Mouse (Mus musculus) hindbrain, embryonic 11.5 days (tissue): Measurements from ENCODE around the gene Polm. TPM values are rescaled to one million over a fixed set of nuclear protein-coding genes. Genes with fewer than 3 reads are reported as not detected.

ENCODE experiments used
- ATAC-seq: fragments of 200-750 bp; cut with Nextera tagmentation; 2 replicates; pipeline ENCODE4 v1.8.0; 2017; ENCODE audit warnings: mild to moderate bottlenecking, moderate TSS enrichment, moderate library complexity; ENCODE audit not compliant: low FRiP score
- DNase-seq: peaks from one replicate; pipeline ENCODE4 v3.0.0-alpha.2; 2015; ENCODE audit warnings: low spot score
- H3K27ac ChIP-seq: fragments of 300-500 bp; sonication (generic); 2 replicates; pipeline ENCODE4 v1.5.1; 2014; ENCODE audit warnings: mild to moderate bottlenecking, low read depth, low read length
- H3K27me3 ChIP-seq: fragments of 300-500 bp; sonication (generic); 2 replicates; pipeline ENCODE4 v1.6.1; 2014; ENCODE audit warnings: mild to moderate bottlenecking, low read length, moderate library complexity, mixed read lengths; ENCODE audit not compliant: control insufficient read depth, insufficient read depth
- H3K36me3 ChIP-seq: fragments of 300-500 bp; sonication (generic); 2 replicates; pipeline ENCODE4 v1.6.1; 2014; ENCODE audit warnings: mild to moderate bottlenecking, low read length, moderate library complexity, mixed read lengths; ENCODE audit not compliant: control insufficient read depth, insufficient read depth
- H3K4me1 ChIP-seq: fragments of 300-500 bp; sonication (generic); replicated peaks from 2 replicates; pipeline ENCODE4 v1.6.1; 2014; ENCODE audit warnings: low read length, mixed read lengths; ENCODE audit not compliant: control insufficient read depth, insufficient read depth
- H3K4me2 ChIP-seq: fragments of 300-500 bp; sonication (generic); replicated peaks from 2 replicates; pipeline ENCODE4 v1.6.1; 2014; ENCODE audit warnings: mild to moderate bottlenecking, low read depth, low read length
- H3K4me3 ChIP-seq: fragments of 300-500 bp; sonication (generic); 2 replicates; pipeline ENCODE4 v1.5.1; 2014; ENCODE audit warnings: low read depth, low read length
- H3K9ac ChIP-seq: fragments of 300-500 bp; sonication (generic); 2 replicates; pipeline ENCODE4 v1.6.1; 2014; ENCODE audit warnings: low read depth, low read length
- H3K9me3 ChIP-seq: fragments of 300-500 bp; sonication (generic); 2 replicates; pipeline ENCODE4 v1.6.1; 2016; ENCODE audit warnings: low read length; ENCODE audit not compliant: control insufficient read depth
- WGBS: fragments of 180-500 bp; shearing (Covaris S2); extraction: QIAGEN DNeasy Blood & Tissue Kit; methylation state at CpG from one replicate; pipeline ENCODE4 v1.1.7; 2014; 5-methylcytosine and 5-hydroxymethylcytosine counted together
- polyA plus RNA-seq: library from polyadenylated mRNA; unstranded; fragments of >200 nt; fragmentation: Nextera tagmentation; extraction: Ambion mirVana; gene quantifications from 2 replicates; pipeline ENCODE4 v1.2.1, GENCODE M21; 2014

Polm gene
- polyA plus RNA-seq, 1 experiment from 2014 or later, result 5.6 TPM

DNA sequence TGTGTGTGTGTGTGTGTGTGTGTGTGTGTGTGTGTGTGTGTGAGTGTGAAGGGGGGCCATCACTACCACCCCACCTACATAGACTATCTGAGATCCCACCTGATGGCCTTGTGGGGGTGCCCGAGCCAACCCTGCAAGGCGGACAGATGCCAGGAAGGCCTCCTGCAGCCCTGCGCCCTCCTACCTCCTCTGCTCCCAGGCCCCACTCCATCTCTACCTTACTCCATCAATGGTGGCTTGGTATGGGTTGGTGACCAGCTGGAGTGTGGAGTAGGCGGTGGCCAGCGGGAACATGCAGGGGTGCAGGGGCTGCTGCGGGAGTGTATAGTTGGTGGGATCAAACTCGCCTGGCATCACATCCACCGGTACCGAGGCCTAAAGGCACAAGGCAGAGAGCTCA is 35.4 kb upstream of the Polm start:
- DNase-seq (no peak), ATAC-seq (no peak)
- Histone ChIP-seq H3K4me3 (no peak overlapping the region), H3K4me2 (no peak overlapping the region), H3K36me3 (no peaks in the 10 kb centered on the region; the same call in 1 of the 2 replicates), H3K9me3 (no peaks in the 10 kb centered on the region), H3K4me1 (peaks cover 6% of the 10 kb centered on the region; the same call in 1 of the 2 replicates), H3K9ac (no peak overlapping the region), H3K27me3 (no peaks in the 10 kb centered on the region), H3K27ac (no peak overlapping the region)
- 91% methylated on average over 7 of the region's 9 CpGs for WGBS

DNA sequence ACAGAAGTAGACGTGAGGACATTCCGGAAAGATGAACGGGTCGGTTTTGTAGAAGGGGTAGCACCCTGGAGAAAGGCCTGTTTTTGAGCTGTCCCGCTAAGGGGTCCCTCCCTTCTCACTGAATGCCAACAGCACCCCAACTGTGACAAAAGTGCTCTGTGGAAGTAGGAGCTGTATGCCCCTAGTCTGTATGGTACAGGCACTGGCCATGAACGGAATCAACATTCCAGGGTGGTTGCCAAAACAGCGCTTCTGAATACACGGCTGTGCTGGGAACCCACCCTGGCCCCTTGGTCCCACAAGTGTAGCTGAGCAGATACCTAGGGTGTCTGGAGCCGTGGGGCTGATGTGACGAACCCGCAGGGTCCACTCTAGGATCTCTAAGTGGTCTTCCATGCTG is 34.9 kb upstream of the Polm start:
- Histone ChIP-seq H3K4me2 (no peak overlapping the region), H3K4me3 (no peak overlapping the region), H3K9me3 (no peaks in the 10 kb centered on the region), H3K9ac (no peak overlapping the region), H3K27ac (no peak overlapping the region), H3K4me1 (peaks cover 6% of the 10 kb centered on the region; the same call in 1 of the 2 replicates), H3K27me3 (no peaks in the 10 kb centered on the region), H3K36me3 (no peaks in the 10 kb centered on the region; the same call in 1 of the 2 replicates)
- DNase-seq (no peak), ATAC-seq (no peak)
- 94% methylated on average over 11 of the region's 11 CpGs for WGBS

DNA sequence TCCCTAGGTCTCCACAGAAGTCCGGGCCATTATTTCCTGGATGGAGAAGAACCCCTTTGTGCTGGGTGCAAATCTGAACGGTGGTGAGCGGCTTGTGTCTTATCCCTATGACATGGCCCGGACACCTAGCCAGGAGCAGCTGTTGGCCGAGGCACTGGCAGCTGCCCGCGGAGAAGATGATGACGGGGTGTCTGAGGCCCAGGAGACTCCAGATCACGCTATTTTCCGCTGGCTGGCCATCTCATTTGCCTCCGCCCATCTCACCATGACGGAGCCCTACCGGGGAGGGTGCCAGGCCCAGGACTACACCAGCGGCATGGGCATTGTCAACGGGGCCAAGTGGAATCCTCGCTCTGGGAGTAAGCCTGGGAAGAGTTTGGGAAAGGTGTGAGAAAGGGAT is 32.3 kb upstream of the Polm start:
- H3K4me2 ChIP-seq, result no peak overlapping the region
- DNase-seq (no peak), ATAC-seq (no peak)
- no peak overlapping the region for H3K9ac ChIP-seq
- no peak overlapping the region for H3K4me3 ChIP-seq
- WGBS, result 91% methylated on average over 16 of the region's 16 CpGs
- no peaks in the 10 kb centered on the region; the same call in 1 of the 2 replicates for H3K36me3 ChIP-seq
- H3K27me3 ChIP-seq, result no peaks in the 10 kb centered on the region
- H3K9me3 ChIP-seq, result no peaks in the 10 kb centered on the region
- H3K4me1 ChIP-seq, result no peaks in the 10 kb centered on the region
- H3K27ac ChIP-seq, result no peak overlapping the region

DNA sequence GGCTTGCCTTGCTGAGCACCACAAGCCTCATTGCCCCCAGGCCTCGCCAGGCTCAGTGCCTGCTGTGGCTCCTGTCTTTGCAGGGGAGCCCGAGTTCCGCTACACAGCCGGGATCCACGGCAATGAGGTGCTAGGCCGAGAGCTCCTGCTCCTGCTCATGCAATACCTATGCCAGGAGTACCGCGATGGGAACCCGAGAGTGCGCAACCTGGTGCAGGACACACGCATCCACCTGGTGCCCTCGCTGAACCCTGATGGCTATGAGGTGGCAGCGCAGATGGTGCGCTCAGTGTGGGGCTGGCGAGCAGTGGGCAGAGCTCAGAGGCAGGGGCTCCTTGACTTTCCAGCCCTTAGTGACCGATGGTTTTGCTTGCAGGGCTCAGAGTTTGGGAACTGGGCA is 31.5 kb upstream of the Polm start:
- DNase-seq (no peak), ATAC-seq (no peak)
- 94% methylated on average over 16 of the region's 16 CpGs for WGBS
- no peak overlapping the region for H3K27ac ChIP-seq
- no peaks in the 10 kb centered on the region; the same call in 1 of the 2 replicates for H3K36me3 ChIP-seq
- no peak overlapping the region for H3K4me3 ChIP-seq
- no peaks in the 10 kb centered on the region for H3K4me1 ChIP-seq
- H3K4me2 ChIP-seq, result no peak overlapping the region
- no peaks in the 10 kb centered on the region for H3K9me3 ChIP-seq
- H3K9ac ChIP-seq, result no peak overlapping the region
- H3K27me3 ChIP-seq, result no peaks in the 10 kb centered on the region

DNA sequence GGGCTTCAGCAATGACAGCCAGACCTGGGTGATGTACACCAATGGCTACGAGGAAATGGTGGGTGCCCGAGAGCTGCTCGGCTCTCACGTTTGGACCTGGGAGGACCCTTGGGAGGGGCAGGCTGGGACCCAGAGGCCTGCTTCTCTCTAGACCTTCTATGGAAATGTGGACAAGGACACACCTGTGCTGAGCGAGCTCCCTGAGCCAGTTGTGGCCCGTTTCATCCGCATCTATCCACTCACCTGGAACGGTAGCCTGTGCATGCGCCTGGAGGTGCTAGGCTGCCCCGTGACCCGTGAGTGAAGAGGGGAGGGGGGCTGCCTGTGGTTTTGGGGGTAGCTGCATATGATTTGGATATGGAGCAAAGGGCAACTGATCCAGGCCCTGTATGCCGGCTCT is 30.5 kb upstream of the Polm start:
- Histone ChIP-seq H3K27me3 (0 out of 2 replicates have a peak, but pooled peaks cover 2% of the 10 kb centered on the region), H3K27ac (no peak overlapping the region), H3K9me3 (no peaks in the 10 kb centered on the region), H3K4me3 (no peak overlapping the region), H3K4me2 (no peak overlapping the region), H3K9ac (no peak overlapping the region), H3K36me3 (no peaks in the 10 kb centered on the region; the same call in 1 of the 2 replicates), H3K4me1 (no peaks in the 10 kb centered on the region)
- ATAC-seq (no peak), DNase-seq (no peak)
- whole genome bisulfite sequencing, result 95% methylated on average over 12 of the region's 12 CpGs

DNA sequence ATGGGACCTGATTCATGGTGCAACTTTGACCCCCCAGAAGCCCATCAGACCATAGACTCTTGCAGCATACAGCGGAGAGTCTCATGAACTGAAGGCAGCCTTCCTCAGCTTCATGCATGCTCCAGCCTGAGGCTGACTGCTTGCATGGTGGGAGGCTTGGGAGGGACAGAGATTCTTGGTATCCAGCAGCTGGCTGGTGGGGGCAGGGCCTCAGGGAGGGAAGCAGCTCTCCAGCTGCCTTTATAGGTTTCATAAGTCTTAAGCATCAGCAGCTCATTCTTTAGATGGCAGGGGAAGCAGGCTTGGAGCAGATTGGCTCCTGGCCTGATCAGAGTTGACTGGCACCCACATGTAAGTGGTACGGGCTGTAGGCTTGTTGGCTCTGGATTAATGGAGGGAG is 29.4 kb upstream of the Polm start:
- Histone ChIP-seq H3K9me3 (no peaks in the 10 kb centered on the region), H3K4me1 (peaks cover 4% of the 10 kb centered on the region; the same call in 1 of the 2 replicates), H3K36me3 (no peaks in the 10 kb centered on the region), H3K9ac (no peak overlapping the region), H3K4me2 (no peak overlapping the region), H3K4me3 (no peak overlapping the region), H3K27ac (no peak overlapping the region), H3K27me3 (peaks cover 9% of the 10 kb centered on the region)
- DNase-seq (no peak), ATAC-seq (no peak)
- WGBS, result 91% methylated on average over 2 of the region's 2 CpGs

DNA sequence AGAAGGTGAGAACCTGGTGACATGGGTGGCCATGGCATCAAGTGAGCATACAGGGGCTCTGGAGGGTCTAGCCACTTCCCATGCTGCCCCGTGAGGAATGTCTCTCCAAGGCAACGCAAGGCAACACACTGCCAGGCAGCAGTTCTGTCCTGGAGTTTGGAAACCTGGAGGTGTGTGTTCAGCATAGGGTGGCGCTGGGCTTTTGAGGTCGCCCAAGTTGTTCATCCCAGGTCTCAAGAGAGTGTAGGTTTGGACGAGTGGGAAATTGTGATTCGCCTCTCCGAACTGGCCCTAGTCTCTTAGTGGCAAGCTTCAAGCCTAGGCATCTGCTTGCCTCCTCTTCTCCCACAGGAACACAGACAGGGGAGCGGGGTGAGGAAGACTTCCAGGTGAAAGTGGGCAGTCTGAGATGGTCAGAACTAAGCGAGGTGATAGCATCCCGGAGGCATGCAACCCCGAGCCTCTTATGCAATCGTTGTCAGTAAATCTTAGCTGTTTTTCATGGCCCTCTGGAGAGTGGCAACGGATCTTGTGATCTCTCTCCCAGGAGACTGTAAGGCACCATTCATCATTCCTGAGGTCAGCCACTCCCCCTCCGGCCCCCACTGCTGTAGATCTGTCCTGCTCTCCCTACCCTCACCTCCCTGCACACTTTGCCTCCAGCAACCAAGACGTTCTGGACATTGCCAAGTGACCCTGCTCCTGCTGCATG is 24.7 kb upstream of the Polm start:
- 22% methylated on average over 15 of the region's 15 CpGs for WGBS
- Histone ChIP-seq H3K9me3 (no peaks in the 10 kb centered on the region), H3K4me1 (peaks cover 7% of the 10 kb centered on the region), H3K27me3 (peaks cover 23% of the 10 kb centered on the region), H3K4me2 (peak overlapping the region; percentile 39), H3K27ac (no peak overlapping the region), H3K9ac (no peak overlapping the region), H3K36me3 (no peaks in the 10 kb centered on the region), H3K4me3 (peak overlapping the region; percentile 32)
- ATAC-seq (no peak), DNase-seq (peak; percentile 20)

DNA sequence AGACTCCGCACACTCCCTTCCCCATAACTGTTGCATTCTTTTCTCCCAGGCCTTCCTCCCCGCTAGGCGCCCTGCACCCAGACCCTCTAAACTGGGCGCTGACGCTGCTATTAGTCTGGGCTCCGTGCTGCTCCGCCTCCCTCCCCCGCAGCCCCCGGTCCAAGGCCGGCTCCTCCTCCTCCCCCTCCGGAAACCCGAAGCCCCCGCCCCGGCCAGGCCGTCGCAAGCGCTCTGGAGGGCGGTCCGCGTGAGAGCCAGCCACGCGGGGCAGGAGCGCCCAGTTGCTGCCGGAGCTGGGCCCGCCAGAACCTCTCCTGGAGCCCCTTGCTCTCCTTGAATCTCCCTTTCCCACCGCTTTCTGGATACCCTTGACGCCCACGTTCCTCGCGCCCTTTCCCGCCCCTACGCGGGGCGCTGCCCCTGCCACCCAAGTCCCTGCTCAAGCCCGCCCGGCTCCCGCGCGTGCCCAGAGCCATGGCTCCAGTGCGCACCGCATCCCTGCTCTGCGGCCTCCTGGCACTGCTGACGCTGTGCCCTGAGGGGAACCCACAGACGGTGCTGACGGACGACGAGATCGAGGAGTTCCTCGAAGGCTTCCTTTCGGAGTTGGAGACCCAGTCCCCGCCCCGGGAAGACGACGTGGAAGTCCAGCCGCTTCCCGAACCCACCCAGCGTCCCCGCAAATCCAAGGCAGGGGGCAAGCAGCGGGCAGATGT is 24.0 kb upstream of the Polm start, which contains the start of gene Aebp1:
Gene Aebp1, plus strand, starts transcription at position 270 of the 716 bp plus-strand sequence.
- WGBS, result 3% methylated on average over 59 of the region's 59 CpGs
- Histone ChIP-seq H3K4me2 (peak within 1 kb of the TSS; percentile 39), H3K27ac (no peak within 1 kb of the TSS), H3K9ac (peak within 1 kb of the TSS; percentile 47; the same call in 1 of the 2 replicates), H3K36me3 (no peaks in the 10 kb centered on the region), H3K4me3 (peak within 1 kb of the TSS; percentile 32), H3K9me3 (no peaks in the 10 kb centered on the region), H3K4me1 (peaks cover 7% of the 10 kb centered on the region), H3K27me3 (peaks cover 23% of the 10 kb centered on the region)
- DNase-seq (peak; percentile 44), ATAC-seq (peak; percentile 38; the same call in 1 of the 2 replicates)
